Mouse (Mus musculus): ENCODE results near the gene Cyp4f18.

GRCm38 (mm10) chr8:72018141-72018540 is 8.7 kb upstream of the Cyp4f18 start:
- TF ChIP-seq CTCF (IDR thresholded peaks at IDR 0.05; ENCODE audit: control insufficient read depth, insufficient read depth, insufficient replicate concordance, low read depth, low read length) (no peak), POLR2A (IDR thresholded peaks at IDR 0.05; ENCODE audit: control insufficient read depth, low read depth, low read length) (no peak)
